Mouse (Mus musculus) midbrain, postnatal 0 days (tissue): ENCODE data around the gene Nfib. TPM values are rescaled to one million over a fixed set of nuclear protein-coding genes. Genes with fewer than 3 reads are reported as not detected.

Experiments used
- ATAC-seq: fragments of 200-750 bp; cut with Nextera tagmentation; 2 replicates; pipeline ENCODE4 v1.8.0; 2017; ENCODE audit warnings: moderate number of reproducible peaks, mild to moderate bottlenecking, moderate TSS enrichment, moderate library complexity; ENCODE audit not compliant: low FRiP score
- DNase-seq: peaks from one replicate; pipeline ENCODE4 v3.0.0-alpha.2; 2015; ENCODE audit warnings: low spot score
- H3K27ac ChIP-seq: fragments of 300-500 bp; sonication (generic); 2 replicates; pipeline ENCODE4 v1.5.1; 2014; ENCODE audit warnings: low read depth, mild to moderate bottlenecking, low read length, mixed read lengths
- H3K27me3 ChIP-seq: fragments of 300-500 bp; sonication (generic); 2 replicates; pipeline ENCODE4 v1.6.1; 2014; ENCODE audit warnings: low read length, control low read depth, mixed read lengths; ENCODE audit not compliant: insufficient read depth
- H3K36me3 ChIP-seq: fragments of 300-500 bp; sonication (generic); 2 replicates; pipeline ENCODE4 v1.6.1; 2014; ENCODE audit warnings: low read length, control low read depth, mixed read lengths; ENCODE audit not compliant: insufficient read depth
- H3K4me1 ChIP-seq: fragments of 300-500 bp; sonication (generic); 2 replicates; pipeline ENCODE4 v1.6.1; 2014; ENCODE audit warnings: mild to moderate bottlenecking, control low read depth, antibody characterized with exemption, low read length, mixed read lengths; ENCODE audit not compliant: insufficient read depth
- H3K4me2 ChIP-seq: fragments of 300-500 bp; sonication (generic); 2 replicates; pipeline ENCODE4 v1.6.1; 2014; ENCODE audit warnings: low read depth, mild to moderate bottlenecking, low read length, mixed read lengths; ENCODE audit not compliant: poor library complexity, severe bottlenecking
- H3K4me3 ChIP-seq: fragments of 300-500 bp; sonication (generic); 2 replicates; pipeline ENCODE4 v1.5.1; 2014; ENCODE audit warnings: low read depth, mild to moderate bottlenecking, low read length, moderate library complexity
- H3K9ac ChIP-seq: fragments of 300-500 bp; sonication (generic); replicated peaks from 2 replicates; pipeline ENCODE4 v1.6.1; 2014; ENCODE audit warnings: mild to moderate bottlenecking, low read length, moderate library complexity, mixed read lengths; ENCODE audit not compliant: poor library complexity, severe bottlenecking
- H3K9me3 ChIP-seq: fragments of 300-500 bp; sonication (generic); 2 replicates; pipeline ENCODE4 v1.6.1; 2016; ENCODE audit warnings: low read length, control low read depth
- CTCF ChIP-seq: IDR thresholded peaks from 2 replicates; pipeline ENCODE4 v1.5.1; 2016; ENCODE audit warnings: antibody characterized with exemption, mild to moderate bottlenecking
- WGBS: fragments of 180-500 bp; shearing (Covaris S2); extraction: QIAGEN DNeasy Blood & Tissue Kit; methylation state at CpG from one replicate; pipeline ENCODE4 v1.1.7; 2014; 5-methylcytosine and 5-hydroxymethylcytosine counted together
- polyA plus RNA-seq: library from polyadenylated mRNA; unstranded; fragments of >200 nt; fragmentation: Nextera tagmentation; extraction: Ambion mirVana; gene quantifications from 2 replicates; pipeline ENCODE4 v1.2.1, GENCODE M21; 2015
- total RNA-seq: library from RNA; depleted of rRNA; stranded (reverse); fragments of >200 nt; gene quantifications from 2 replicates; pipeline ENCODE4 v1.2.3, GENCODE M21; 2014

Gene Nfib
- total and polyA plus RNA-seq, 2 experiments from 2014 or later = 27.7 to 62.8 TPM

GRCm38 (mm10) chr4:82619539-82619941 lies 86.0 kb downstream of the Nfib start:
- TF ChIP-seq CTCF = peak; percentile 63
- 58% methylated on average over 12 of the region's 12 CpGs for WGBS
- Histone ChIP-seq H3K9me3 (no peaks in the 10 kb centered on the region), H3K27ac (no peak overlapping the region), H3K4me1 (no peaks in the 10 kb centered on the region), H3K4me3 (no peak overlapping the region), H3K27me3 (no peaks in the 10 kb centered on the region), H3K4me2 (no peak overlapping the region), H3K9ac (no peak overlapping the region), H3K36me3 (no peaks in the 10 kb centered on the region)
- peak; percentile 89 for DNase-seq
- no peak for ATAC-seq

GRCm38 (mm10) chr4:82619003-82619402 lies 86.5 kb downstream of the Nfib start:
- H3K4me2 ChIP-seq = no peak overlapping the region
- WGBS = 44% methylated on average over 2 of the region's 2 CpGs
- H3K27me3 ChIP-seq = no peaks in the 10 kb centered on the region
- H3K4me1 ChIP-seq = no peaks in the 10 kb centered on the region; the same call in 1 of the 2 replicates
- H3K36me3 ChIP-seq = no peaks in the 10 kb centered on the region
- no peak for DNase-seq
- no peak for ATAC-seq
- H3K4me3 ChIP-seq = no peak overlapping the region
- H3K9ac ChIP-seq = no peak overlapping the region
- no peak overlapping the region for H3K27ac ChIP-seq
- H3K9me3 ChIP-seq = no peaks in the 10 kb centered on the region
- TF ChIP-seq CTCF = no peak

- 96% methylated on average over 10 of the region's 10 CpGs for WGBS
Observed at GRCm38 (mm10) chr4:82617257-82617656, 88.3 kb downstream of the Nfib start.

GRCm38 (mm10) chr4:82615712-82616111 lies 89.8 kb downstream of the Nfib start:
- TF ChIP-seq CTCF = no peak
- ATAC-seq = no peak
- Histone ChIP-seq H3K9ac (no peak overlapping the region), H3K27me3 (no peaks in the 10 kb centered on the region), H3K27ac (no peak overlapping the region), H3K4me1 (no peaks in the 10 kb centered on the region; the same call in 1 of the 2 replicates), H3K4me2 (no peak overlapping the region), H3K36me3 (no peaks in the 10 kb centered on the region), H3K4me3 (no peak overlapping the region), H3K9me3 (no peaks in the 10 kb centered on the region)
- WGBS = 93% methylated on average over 5 of the region's 5 CpGs
- DNase-seq = no peak

More at GRCm38 (mm10) chr4:82617257-82617656, 88.3 kb downstream of the Nfib start:
- H3K27ac ChIP-seq = no peak overlapping the region
- no peak overlapping the region for H3K4me3 ChIP-seq
- no peaks in the 10 kb centered on the region for H3K9me3 ChIP-seq
- TF ChIP-seq CTCF = no peak
- H3K36me3 ChIP-seq = no peaks in the 10 kb centered on the region
- DNase-seq = no peak
- no peak for ATAC-seq
- no peaks in the 10 kb centered on the region for H3K27me3 ChIP-seq
- H3K9ac ChIP-seq = no peak overlapping the region
- H3K4me2 ChIP-seq = no peak overlapping the region
- H3K4me1 ChIP-seq = no peaks in the 10 kb centered on the region; the same call in 1 of the 2 replicates

- Histone ChIP-seq H3K4me3 (no peak overlapping the region), H3K9ac (no peak overlapping the region), H3K27me3 (no peaks in the 10 kb centered on the region), H3K4me2 (no peak overlapping the region), H3K9me3 (no peaks in the 10 kb centered on the region), H3K4me1 (no peaks in the 10 kb centered on the region; the same call in 1 of the 2 replicates), H3K36me3 (no peaks in the 10 kb centered on the region), H3K27ac (no peak overlapping the region)
- ATAC-seq (peak; percentile 21; the same call in 1 of the 2 replicates), DNase-seq (no peak)
- whole genome bisulfite sequencing = 26% methylated on average over 7 of the region's 7 CpGs
- no peak for TF ChIP-seq CTCF
Observed at GRCm38 (mm10) chr4:82614466-82614805, 91.1 kb downstream of the Nfib start.

GRCm38 (mm10) chr4:82613606-82614465 lies 91.7 kb downstream of the Nfib start:
- ATAC-seq (peak; percentile 83), DNase-seq (peak; percentile 95)
- no peak overlapping the region for H3K4me3 ChIP-seq
- no peaks in the 10 kb centered on the region for H3K9me3 ChIP-seq
- no peak overlapping the region for H3K9ac ChIP-seq
- peak; percentile 81 for TF ChIP-seq CTCF
- no peak overlapping the region for H3K27ac ChIP-seq
- H3K27me3 ChIP-seq = no peaks in the 10 kb centered on the region
- 20% methylated on average over 7 of the region's 7 CpGs for WGBS
- H3K4me1 ChIP-seq = no peaks in the 10 kb centered on the region; the same call in 1 of the 2 replicates
- no peak overlapping the region for H3K4me2 ChIP-seq
- H3K36me3 ChIP-seq = no peaks in the 10 kb centered on the region
